Mouse (Mus musculus) forelimb bud, embryonic 11.5 days (tissue): ENCODE results near the gene Grin2d.

Source experiments
- DNase-seq: peaks from one replicate; pipeline ENCODE4 v3.0.0-alpha.2; 2012; ENCODE audit warnings: low read depth, low spot score

Grin2d gene

DNA sequence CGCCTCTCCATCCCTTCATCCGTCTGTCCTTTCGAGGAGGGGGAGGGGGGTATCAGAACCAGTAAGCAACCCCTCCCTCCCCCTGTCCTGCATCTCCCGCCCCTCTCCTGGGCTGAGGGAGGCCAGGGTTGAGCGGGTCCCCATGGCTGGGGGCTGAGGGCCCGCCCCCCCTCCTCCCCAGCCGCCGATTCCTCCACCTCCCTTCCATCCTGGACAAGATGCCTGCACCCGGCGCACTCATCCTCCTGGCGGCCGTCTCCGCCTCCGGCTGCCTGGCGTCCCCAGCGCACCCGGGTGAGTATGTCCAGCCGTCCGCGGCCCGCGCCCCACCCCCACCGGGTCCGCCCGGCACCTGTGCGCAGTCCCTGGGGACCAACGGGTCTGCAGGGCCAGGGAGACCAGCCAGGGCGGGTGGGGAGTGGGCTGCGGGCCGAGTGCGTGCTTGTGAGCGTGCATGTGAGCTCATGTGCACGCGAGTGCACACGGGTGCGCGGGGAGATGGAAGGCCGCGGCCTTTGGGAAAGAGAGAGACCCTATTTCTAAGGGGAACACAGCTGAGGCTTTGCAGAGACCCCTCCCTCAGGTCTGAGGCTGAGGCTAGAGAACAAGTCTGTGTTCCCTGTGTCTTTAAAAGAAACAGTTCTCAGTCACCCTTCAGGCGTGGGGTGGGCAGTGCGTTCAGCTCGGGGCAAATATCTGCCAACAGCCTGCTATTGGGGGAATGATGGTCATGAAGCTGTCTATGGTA lies 92.6 kb downstream of the Grin2d start:
- DNase-seq, result no peak

DNA sequence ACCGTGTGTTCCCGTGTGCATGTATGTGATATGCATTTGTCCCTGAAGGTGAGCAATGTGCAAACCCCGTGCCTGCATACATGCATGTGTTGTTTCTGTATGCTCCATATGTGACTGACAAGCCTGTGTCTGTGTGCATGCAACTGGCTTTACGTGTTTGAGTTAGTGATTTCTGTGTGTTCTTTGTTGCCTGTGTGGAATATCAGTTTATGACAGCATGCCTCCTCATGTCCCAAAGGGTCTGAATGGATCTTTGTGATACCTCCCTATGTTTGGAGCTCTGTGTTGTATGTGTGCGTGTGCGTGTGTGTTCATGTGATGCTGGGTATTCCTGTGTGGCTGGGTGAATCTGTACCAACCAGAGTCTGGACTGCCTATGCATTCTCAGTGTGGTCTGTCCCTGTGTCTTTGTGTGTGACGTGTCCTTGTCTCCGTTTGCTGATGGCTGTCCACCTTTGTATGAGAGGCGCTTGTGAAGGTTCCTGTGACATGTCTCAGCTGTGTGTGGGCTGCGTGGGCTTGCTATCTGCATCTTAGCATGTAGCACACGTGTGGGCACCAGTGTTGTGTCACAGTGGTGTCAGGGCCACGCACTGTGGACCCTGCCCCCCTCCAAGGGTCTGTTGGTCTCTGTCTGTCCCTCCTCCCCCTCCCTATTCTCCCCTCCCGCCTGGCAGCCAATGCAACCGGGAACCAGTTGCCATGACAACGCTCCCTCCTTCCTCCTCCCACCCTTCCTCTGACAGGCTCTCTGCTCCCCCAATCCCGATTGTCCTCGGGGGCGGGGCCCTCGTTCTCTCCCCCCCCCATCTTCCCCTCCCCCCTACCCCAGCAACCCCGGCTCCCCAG lies 93.4 kb downstream of the Grin2d start, which contains the start of gene Sult2b1:
Sult2b1 (minus strand) TSS at position 146 of the 849 bp plus-strand sequence.
- peak; percentile 94 for DNase-seq

GRCm38 (mm10) chr7:45783511-45784091 lies 94.6 kb downstream of the Grin2d start, which contains the start of gene Lmtk3:
TSS of gene Lmtk3 (plus strand) at chr7:45783738.
- DNase-seq, result peak; percentile 61

- DNase-seq, result no peak
These were observed 95.9 kb downstream of the Grin2d start for GRCm38 (mm10) chr7:45782271-45782670.
